Mouse (Mus musculus) neutrophil, adult 5-6 weeks (primary cell): ENCODE data around the gene Fbxo31. TPM values are rescaled to one million over a fixed set of nuclear protein-coding genes. Genes with fewer than 3 reads are reported as not detected.
A peak's percentile ranks its signal among the peaks of the same experiment; 100 is the strongest.

Experiments
- ATAC-seq: fragments of 151-379, 151-347 bp; 2 replicates; pipeline ENCODE4 v1.8.0; 2017; ENCODE audit warnings: mild to moderate bottlenecking, moderate TSS enrichment; ENCODE audit not compliant: insufficient number of reproducible peaks, poor library complexity, low FRiP score, severe bottlenecking; ENCODE audit errors: extremely low read depth
- total RNA-seq: library from RNA; stranded (forward); fragments of 200-1000 nt; gene quantifications from 2 replicates; pipeline ENCODE4 v1.2.3, GENCODE M21; 2017

Fbxo31 gene
- total RNA-seq, 1 experiment from 2014 or later, result 27.7 TPM

- ATAC-seq, result peak; percentile 62
Measured at GRCm38 (mm10) chr8:121590203-121591177, 11.9 kb upstream of the Fbxo31 start, which contains the start of gene Map1lc3b. TSS of gene Map1lc3b (plus strand) at chr8:121590361.

- no peak for ATAC-seq
Measured at GRCm38 (mm10) chr8:121589205-121589726, 10.7 kb upstream of the Fbxo31 start.

- ATAC-seq, result no peak
Measured at GRCm38 (mm10) chr8:121588750-121589149, 10.1 kb upstream of the Fbxo31 start.

- peak; percentile 83 for ATAC-seq
Measured at GRCm38 (mm10) chr8:121585159-121585825, 6.7 kb upstream of the Fbxo31 start.

- no peak for ATAC-seq
Measured at GRCm38 (mm10) chr8:121584730-121585129, 6.1 kb upstream of the Fbxo31 start.

- ATAC-seq, result no peak
Measured at GRCm38 (mm10) chr8:121583653-121584052, 5.0 kb upstream of the Fbxo31 start.

- ATAC-seq, result peak; percentile 68
Measured at GRCm38 (mm10) chr8:121580465-121580864, 1.9 kb upstream of the Fbxo31 start.

GRCm38 (mm10) chr8:121577751-121578675 is 593 bp downstream of the Fbxo31 start:
- no peak for ATAC-seq

- ATAC-seq, result no peak
Measured at GRCm38 (mm10) chr8:121575661-121576060, 2.9 kb downstream of the Fbxo31 start.

- ATAC-seq, result peak; percentile 79
Measured at GRCm38 (mm10) chr8:121573275-121573674, 5.3 kb downstream of the Fbxo31 start.

GRCm38 (mm10) chr8:121572121-121572520 is 6.5 kb downstream of the Fbxo31 start:
- no peak for ATAC-seq

GRCm38 (mm10) chr8:121570801-121571200 is 7.8 kb downstream of the Fbxo31 start:
- no peak for ATAC-seq

GRCm38 (mm10) chr8:121570335-121570734 is 8.3 kb downstream of the Fbxo31 start:
- peak; percentile 73 for ATAC-seq

- ATAC-seq, result no peak
Measured at GRCm38 (mm10) chr8:121568321-121568720, 10.3 kb downstream of the Fbxo31 start.

- ATAC-seq, result no peak
Measured at GRCm38 (mm10) chr8:121563701-121564100, 14.9 kb downstream of the Fbxo31 start.

GRCm38 (mm10) chr8:121562941-121563351 is 15.7 kb downstream of the Fbxo31 start:
- ATAC-seq, result no peak

- ATAC-seq, result no peak
Measured at GRCm38 (mm10) chr8:121561636-121562345, 16.8 kb downstream of the Fbxo31 start.
